Mouse (Mus musculus) left cerebral cortex, postnatal 4 days (tissue): ENCODE measurements around the gene Fbxo42. TPM values are rescaled to one million over a fixed set of nuclear protein-coding genes. Genes with fewer than 3 reads are reported as not detected.

Source experiments
- DNase-seq: peaks from one replicate; pipeline ENCODE4 v3.0.0-alpha.2; 2022
- intact Hi-C: fragments of 180-260 bp; cut with DNase I; formaldehyde crosslinking; loops from one replicate; pipeline ENCODE4 v1.15.1; 2025
- total RNA-seq, 2 experiments: library from RNA; stranded (reverse); gene quantifications; 2 replicates each; pipeline ENCODE4 v1.2.3; 2021

Gene Fbxo42
- total RNA-seq, 2 experiments from 2014 or later, result 30.4 to 31.4 TPM

DNA sequence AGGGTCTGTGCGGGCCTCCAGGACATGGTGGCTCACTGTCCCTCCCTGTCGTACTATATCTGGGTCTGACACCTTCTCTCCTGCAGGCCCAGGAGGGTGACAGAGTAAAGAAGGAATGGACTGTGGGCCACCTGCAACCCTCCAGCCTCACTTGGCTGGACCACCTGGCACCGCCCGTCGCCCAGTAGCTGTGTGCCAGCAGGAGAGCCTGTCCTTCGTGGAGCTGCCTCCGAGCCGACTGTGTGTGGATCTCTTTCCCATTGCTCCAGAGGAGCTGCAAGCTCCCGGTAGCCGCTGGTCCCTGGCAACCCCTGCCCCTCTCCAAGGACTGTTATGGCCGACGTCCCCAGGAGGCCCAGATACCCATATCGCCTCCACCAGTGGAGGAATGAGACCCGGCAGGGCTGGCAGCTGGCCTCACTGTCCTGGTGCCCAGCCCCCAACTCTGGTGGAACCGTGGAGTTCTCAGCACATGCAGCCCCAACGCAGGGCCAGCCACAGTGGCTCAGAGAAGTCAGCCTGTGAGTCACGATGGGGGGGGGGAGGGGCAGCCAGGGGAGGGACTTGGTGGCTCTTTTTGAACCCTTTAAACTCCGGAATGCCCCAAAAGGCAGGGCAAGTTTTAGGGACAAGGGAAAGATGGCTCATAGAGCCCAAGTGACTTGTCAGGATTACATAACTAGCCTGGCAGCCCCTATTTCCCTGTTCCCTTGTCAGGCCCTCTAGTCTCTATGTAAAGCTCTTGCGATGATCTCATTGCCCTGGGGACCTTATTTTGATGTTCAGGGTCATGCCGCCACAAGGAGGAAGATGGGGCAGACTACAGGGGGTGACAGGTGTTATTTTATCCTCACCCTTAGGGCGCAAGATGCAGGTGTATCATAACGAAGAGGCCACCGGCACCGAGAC is 98.6 kb downstream of the Fbxo42 start:
- intact Hi-C loops, result no loop called here

DNA sequence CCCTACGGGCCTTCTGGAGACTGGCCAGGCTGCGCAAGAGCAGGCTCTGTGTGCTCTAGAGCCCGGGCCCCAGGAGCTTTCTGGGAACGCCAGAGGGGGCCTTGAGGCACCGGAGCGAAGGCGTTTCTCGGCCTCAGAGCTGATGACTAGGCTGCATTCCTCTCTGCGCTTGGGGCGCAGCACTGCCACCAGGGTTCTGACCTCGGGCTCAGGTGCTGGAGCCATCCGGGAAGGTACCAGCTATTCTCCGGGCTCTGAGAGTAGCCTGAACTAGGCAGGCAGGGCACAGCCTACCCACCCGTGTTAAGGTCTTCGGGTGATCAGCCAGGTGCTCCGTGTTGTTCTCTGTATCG is 99.3 kb downstream of the Fbxo42 start:
- intact Hi-C loops, result no loop called here
- no peak for DNase-seq

More for the DNA sequence above, 98.6 kb downstream of the Fbxo42 start:
- peak; percentile 43 for DNase-seq

- intact Hi-C loops, result no loop called here
- DNase-seq, result peak; percentile 61
Observed at GRCm38 (mm10) chr4:141247776-141248613, 100.3 kb downstream of the Fbxo42 start.

DNA sequence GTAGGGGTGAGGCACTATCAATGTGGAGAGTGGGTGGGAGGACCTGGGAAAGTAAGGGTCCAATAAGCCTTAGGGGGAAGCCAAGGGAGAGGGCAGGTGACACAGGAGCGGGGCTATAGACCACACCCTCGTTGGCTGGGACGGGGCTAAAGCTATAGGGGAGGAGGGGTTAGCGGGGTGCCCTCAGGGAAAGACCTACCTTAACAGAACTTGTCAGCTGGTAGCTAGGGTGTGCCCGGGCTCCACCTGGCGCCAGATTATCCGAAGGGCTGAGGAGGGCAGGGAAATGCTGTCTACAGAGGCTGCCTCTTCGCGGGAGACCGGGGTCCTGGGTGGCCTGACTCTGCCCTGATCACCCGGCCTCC is 100.9 kb downstream of the Fbxo42 start:
- no peak for DNase-seq
- intact Hi-C loops, result no loop called here

DNA sequence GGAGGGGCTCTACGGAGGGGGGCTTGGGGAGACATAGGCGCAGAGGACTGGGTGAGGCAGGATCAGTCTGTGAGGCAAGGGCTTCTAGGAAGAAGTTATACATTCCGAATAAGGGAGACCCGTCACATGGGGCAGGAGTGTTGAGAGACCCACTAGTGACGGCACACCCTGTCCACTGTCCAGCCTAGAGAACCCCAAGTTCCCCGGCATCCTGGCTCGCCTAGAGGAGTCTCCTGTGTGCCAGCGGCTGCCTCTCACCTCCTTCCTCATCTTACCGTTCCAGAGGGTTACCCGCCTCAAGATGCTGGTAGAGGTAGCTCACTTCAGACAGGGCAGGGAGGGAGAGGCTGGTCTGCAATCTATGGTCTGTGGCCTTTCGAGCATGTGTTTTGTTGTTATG is 101.7 kb downstream of the Fbxo42 start:
- no peak for DNase-seq
- intact Hi-C loops, result no loop called here

- DNase-seq, result no peak
- intact Hi-C loops, result no loop called here
Observed at GRCm38 (mm10) chr4:141251071-141251470, 103.4 kb downstream of the Fbxo42 start.

GRCm38 (mm10) chr4:141252641-141253040 is 104.9 kb downstream of the Fbxo42 start:
- intact Hi-C loops, result no loop called here
- DNase-seq, result no peak

Other genes starting within 250 kb of the Fbxo42 start
- gene Padi2, start 241.6 kb upstream of the Fbxo42 start, total RNA-seq, result 1 to 10 TPM; 1.2 TPM
- 100 to 1,000 TPM; 174 to 177 TPM for gene Sdhb, start 186.7 kb upstream of the Fbxo42 start, total RNA-seq
- 100 to 1,000 TPM; 237 to 241 TPM for gene Atp13a2, start 161.0 kb upstream of the Fbxo42 start, total RNA-seq
- gene Mfap2, start 137.5 kb upstream of the Fbxo42 start, total RNA-seq, result 10 to 100 TPM; 37.0 to 39.0 TPM
- 10 to 100 TPM; 36.7 to 37.2 TPM for gene Crocc, start 87.4 kb upstream of the Fbxo42 start, total RNA-seq
- gene Necap2, start 69.6 kb upstream of the Fbxo42 start, total RNA-seq, result 10 to 100 TPM; 36.6 to 41.4 TPM
- gene Spata21, start 59.6 kb upstream of the Fbxo42 start, total RNA-seq, result under 1 TPM in 1 of 2 experiments, not detected in 1; 0.40 TPM
- 10 to 100 TPM; 54.5 to 56.8 TPM for gene Szrd1, start 8.1 kb upstream of the Fbxo42 start, total RNA-seq
- 1 to 10 TPM; 4.3 to 5.1 TPM for gene Rsg1, start 66.0 kb downstream of the Fbxo42 start, total RNA-seq
- 1 to 10 TPM; 1.8 to 2.4 TPM for gene Arhgef19, start 91.6 kb downstream of the Fbxo42 start, total RNA-seq
- 1 to 10 TPM; 1.6 TPM for gene Epha2, start 153.3 kb downstream of the Fbxo42 start, total RNA-seq
- gene Fam131c, start 220.3 kb downstream of the Fbxo42 start, total RNA-seq, result 10 to 100 TPM; 32.5 to 35.1 TPM